Mouse (Mus musculus): ENCODE data around the gene Hs1bp3. TPM values are rescaled to one million over a fixed set of nuclear protein-coding genes. Genes with fewer than 3 reads are reported as not detected.

The Hs1bp3 gene
- 13.6 TPM for polyA plus RNA-seq (2014; fragmentation: Illumina TruSeq; extraction: RNeasy Lipid Tissue Mini Kit (QIAGEN cat#74804); ENCODE audit: low read depth, low replicate concordance)

DNA sequence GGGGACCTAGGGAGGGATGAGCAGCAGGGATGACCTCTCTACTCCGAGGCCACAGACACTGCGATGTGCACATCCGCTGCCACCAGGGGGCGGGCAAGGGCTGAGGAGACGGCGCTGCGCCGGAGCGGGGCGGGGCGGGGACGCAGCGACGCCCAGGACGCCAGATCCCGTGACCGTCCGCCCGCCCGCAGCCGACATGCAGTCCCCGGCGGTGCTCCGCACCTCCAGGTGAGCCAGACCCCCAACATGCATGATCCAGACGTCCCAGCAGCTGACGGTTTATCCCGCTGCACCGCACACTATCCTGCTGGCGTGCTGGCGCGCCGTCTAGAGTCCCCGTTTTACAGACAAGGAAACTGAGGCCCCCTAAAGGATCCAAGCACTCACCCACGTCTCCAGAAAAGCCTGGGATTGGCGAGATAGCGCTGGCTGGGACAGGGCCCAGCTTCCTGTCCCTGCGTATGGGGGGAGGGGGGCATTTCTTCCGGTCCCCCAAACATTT, at the start of gene Hs1bp3:
Gene Hs1bp3 (plus strand): TSS at position 163 of the 502 bp plus-strand sequence.

GRCm38 (mm10) chr12:8301841-8302431, 11.3 kb upstream of the Hs1bp3 start, which contains the start of gene Gdf7:
Gene Gdf7, minus strand, starts transcription at chr12:8301954.

Other genes starting within 250 kb of the Hs1bp3 start
- gene Ldah, start 105.3 kb upstream of the Hs1bp3 start, polyA plus RNA-seq (2014; fragmentation: Illumina TruSeq; extraction: RNeasy Lipid Tissue Mini Kit (QIAGEN cat#74804); ENCODE audit: low read depth, low replicate concordance): 27.9 TPM
- 0.65 TPM for gene Gdf7, start 11.5 kb upstream of the Hs1bp3 start, polyA plus RNA-seq (2014; fragmentation: Illumina TruSeq; extraction: RNeasy Lipid Tissue Mini Kit (QIAGEN cat#74804); ENCODE audit: low read depth, low replicate concordance)
- 124 TPM for gene Rhob, start 186.6 kb downstream of the Hs1bp3 start, polyA plus RNA-seq (2014; fragmentation: Illumina TruSeq; extraction: RNeasy Lipid Tissue Mini Kit (QIAGEN cat#74804); ENCODE audit: low read depth, low replicate concordance)

Data from heart, adult 10 weeks (tissue).